19 mouse cellular contexts compared by ENCODE assay signal in the genomic region with DNA sequence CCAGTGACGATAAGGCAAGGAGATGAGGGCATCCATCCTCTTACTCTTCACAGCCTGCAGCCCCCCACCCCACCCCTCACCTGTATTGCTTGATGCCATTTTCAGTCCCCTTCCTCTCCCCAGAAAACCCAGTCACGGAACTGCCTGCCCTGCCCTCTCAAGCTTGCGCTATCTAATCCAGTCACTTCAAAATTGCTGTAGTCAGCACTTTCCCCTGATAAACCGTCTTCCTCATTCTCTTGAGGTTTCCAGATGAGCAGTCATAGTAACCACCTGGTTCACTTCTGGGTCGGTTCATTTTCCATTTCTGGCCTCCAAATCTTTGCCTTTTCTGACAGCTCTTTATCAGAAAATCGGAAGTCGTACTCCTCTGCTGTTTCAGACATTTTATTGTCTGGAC. TPM values are rescaled to one million over a fixed set of nuclear protein-coding genes. Genes with fewer than 3 reads are reported as not detected.
A peak's percentile ranks its signal among the peaks of the same experiment; 100 is the strongest.
DNase-seq lines count a peak whose midpoint lies in the region; ATAC-seq lines count a peak whose summit lies in the region.
"Had no signal": no experiment of that assay in that cellular context is flagged by ENCODE, and none has a peak within 500 bp of the region (broad histone marks: within the 10 kb centered on the region; RNA-seq: fewer than 3 reads in every experiment).

No protein-coding gene starts in this region.

- peak; percentile 44 for ATAC-seq in CD4-positive, CD25-positive, alpha-beta regulatory T cell, adult 4 months
- ATAC-seq in granulocyte monocyte progenitor cell, adult 5-6 weeks (replicated peaks; ENCODE audit: poor library complexity, severe bottlenecking): peak; percentile 38
- no peak for ATAC-seq in intestine, embryonic 15.5 days
- ATAC-seq: lung, postnatal 0 days had no signal

- no peak overlapping the region for H3K4me3 ChIP-seq in intestine, embryonic 15.5 days (replicated peaks)
- H3K4me3 ChIP-seq: hindbrain, embryonic 13.5 days; limb, embryonic 13.5 days; neural tube, embryonic 13.5 days; stomach, embryonic 15.5 days had no signal

- WGBS in intestine, embryonic 15.5 days: 83% methylated on average over 7 of the region's 7 CpGs

- no peaks in the 10 kb centered on the region for H3K27me3 ChIP-seq in intestine, embryonic 15.5 days (replicated peaks)
- H3K27me3 ChIP-seq: hindbrain, embryonic 13.5 days; limb, embryonic 13.5 days; neural tube, embryonic 13.5 days; stomach, embryonic 15.5 days had no signal

- no peak overlapping the region for H3K4me2 ChIP-seq in intestine, embryonic 15.5 days (replicated peaks)
- H3K4me2 ChIP-seq: hindbrain, embryonic 13.5 days; limb, embryonic 13.5 days; midbrain, embryonic 11.5 days; neural tube, embryonic 13.5 days; stomach, embryonic 15.5 days had no signal

- no peak overlapping the region for H3K27ac ChIP-seq in intestine, embryonic 15.5 days
- H3K27ac ChIP-seq: hindbrain, embryonic 13.5 days; limb, embryonic 13.5 days; liver, embryonic 14.5 days; neural tube, embryonic 13.5 days; stomach, embryonic 15.5 days had no signal

- intact Hi-C loops in gastrocnemius, postnatal 36 days (cut with DNase I): no loop called here

- no peaks in the 10 kb centered on the region for H3K36me3 ChIP-seq in intestine, embryonic 15.5 days
- H3K36me3 ChIP-seq: hindbrain, embryonic 13.5 days; limb, embryonic 13.5 days; neural tube, embryonic 13.5 days; stomach, embryonic 15.5 days had no signal

- no peaks in the 10 kb centered on the region for H3K9me3 ChIP-seq in intestine, embryonic 15.5 days
- H3K9me3 ChIP-seq: hindbrain, embryonic 13.5 days; limb, embryonic 13.5 days; neural tube, embryonic 13.5 days; stomach, embryonic 15.5 days had no signal

- peak; percentile 5 to 11 for DNase-seq in thymus, postnatal 10 days (ENCODE audit: low spot score in 2 of 2)
- DNase-seq in thymus, adult 18-20 months: no peak
- DNase-seq in adrenal gland, postnatal 14 days: no peak
- DNase-seq in gastrocnemius, postnatal 36 days: no peak
- DNase-seq: cerebellum, postnatal 10 days; heart, postnatal 10 days; kidney, adult 18-20 months; kidney, postnatal 14 days had no signal

- H3K9ac ChIP-seq in intestine, embryonic 15.5 days: no peak overlapping the region
- H3K9ac ChIP-seq: hindbrain, embryonic 13.5 days; limb, embryonic 13.5 days; liver, embryonic 14.5 days; neural tube, embryonic 13.5 days; stomach, embryonic 15.5 days had no signal

- no peaks in the 10 kb centered on the region for H3K4me1 ChIP-seq in intestine, embryonic 15.5 days (replicated peaks)
- H3K4me1 ChIP-seq: stomach, embryonic 15.5 days had no signal

RNA-seq across cellular contexts. Expression of gene Akr1b10, which starts 10.2 kb away (rescaled TPM):
- polyA plus RNA-seq in CD4-positive, CD25-positive, alpha-beta regulatory T cell, adult 4 months (2017; shearing (Covaris generic)): 10 to 100 TPM; 56.4 to 60.5 TPM
- 37.8 and 58.6 TPM in 2 replicates for total RNA-seq in granulocyte monocyte progenitor cell, adult 5-6 weeks (2014; fragmentation: Nextera tagmentation)
- total RNA-seq in granulocyte monocyte progenitor cell, adult 5-6 weeks (2017): 29.6 and 31.5 TPM in 2 replicates
- total RNA-seq in adrenal gland, postnatal 14 days (2021): 105 and 111 TPM in 2 replicates
- 14.5 and 15.4 TPM in 2 replicates for polyA plus RNA-seq in intestine, embryonic 15.5 days (2015; fragmentation: Nextera tagmentation; extraction: Ambion mirVana)
- 10 to 100 TPM; 52.6 to 56.5 TPM for total RNA-seq in gastrocnemius, postnatal 36 days (2021)

RNA-seq across cellular contexts. Expression of gene Akr1b8, which starts 19.9 kb away (rescaled TPM):
- polyA plus RNA-seq in CD4-positive, CD25-positive, alpha-beta regulatory T cell, adult 4 months (2017; shearing (Covaris generic)): not detected
- total RNA-seq in granulocyte monocyte progenitor cell, adult 5-6 weeks (2014; fragmentation: Nextera tagmentation): not detected in 2 replicates
- total RNA-seq in granulocyte monocyte progenitor cell, adult 5-6 weeks (2017): not detected in 2 replicates
- 153 and 188 TPM in 2 replicates for total RNA-seq in adrenal gland, postnatal 14 days (2021)
- polyA plus RNA-seq in intestine, embryonic 15.5 days (2015; fragmentation: Nextera tagmentation; extraction: Ambion mirVana): 4.8 and 5.5 TPM in 2 replicates
- total RNA-seq in gastrocnemius, postnatal 36 days (2021): 1 to 10 TPM; 1.7 to 2.2 TPM

RNA-seq across cellular contexts. Expression of gene Akr1b7, which starts 38.3 kb away (rescaled TPM):
- under 1 TPM in 1 of 2 experiments, not detected in 1; 0.49 TPM for polyA plus RNA-seq in CD4-positive, CD25-positive, alpha-beta regulatory T cell, adult 4 months (2017; shearing (Covaris generic))
- not detected in 2 replicates for total RNA-seq in granulocyte monocyte progenitor cell, adult 5-6 weeks (2014; fragmentation: Nextera tagmentation)
- total RNA-seq in granulocyte monocyte progenitor cell, adult 5-6 weeks (2017): not detected in 2 replicates
- total RNA-seq in adrenal gland, postnatal 14 days (2021): 1,801 and 3,097 TPM in 2 replicates
- polyA plus RNA-seq in intestine, embryonic 15.5 days (2015; fragmentation: Nextera tagmentation; extraction: Ambion mirVana): 2.5 and 43.7 TPM in 2 replicates
- total RNA-seq in gastrocnemius, postnatal 36 days (2021): not detected
- total RNA-seq: heart, postnatal 10 days had no signal
- polyA plus RNA-seq: embryonic facial prominence, embryonic 14.5 days; hindbrain, embryonic 13.5 days; limb, embryonic 13.5 days; midbrain, embryonic 11.5 days; neural tube, embryonic 13.5 days had no signal

RNA-seq across cellular contexts. Expression of gene Akr1b3, which starts 56.6 kb away (rescaled TPM):
- 100 to 1,000 TPM; 382 to 479 TPM for polyA plus RNA-seq in CD4-positive, CD25-positive, alpha-beta regulatory T cell, adult 4 months (2017; shearing (Covaris generic))
- 276 and 347 TPM in 2 replicates for total RNA-seq in granulocyte monocyte progenitor cell, adult 5-6 weeks (2014; fragmentation: Nextera tagmentation)
- total RNA-seq in granulocyte monocyte progenitor cell, adult 5-6 weeks (2017): 156 and 169 TPM in 2 replicates
- total RNA-seq in adrenal gland, postnatal 14 days (2021): 151 and 180 TPM in 2 replicates
- 130 and 136 TPM in 2 replicates for polyA plus RNA-seq in intestine, embryonic 15.5 days (2015; fragmentation: Nextera tagmentation; extraction: Ambion mirVana)
- 100 to 1,000 TPM; 152 to 165 TPM for total RNA-seq in gastrocnemius, postnatal 36 days (2021)

Comparison
In these comparisons a context has a peak if more than half of its experiments do, and no peak if none do; other contexts are left out.
1. DNase-seq: peak in thymus, postnatal 10 days (2 of 2); none in thymus, adult 18-20 months (0 of 2), adrenal gland, postnatal 14 days (single experiment) and gastrocnemius, postnatal 36 days (0 of 2).
2. RNA of gene Akr1b8, which starts 19.9 kb away (total RNA-seq): 153 to 188 TPM in adrenal gland, postnatal 14 days; 1.7 to 2.2 TPM in gastrocnemius, postnatal 36 days and not detected in granulocyte monocyte progenitor cell, adult 5-6 weeks; every median in the first group is over 10 times any median in the second.
3. RNA of gene Akr1b7, which starts 38.3 kb away (total RNA-seq): 1,801 to 3,097 TPM in adrenal gland, postnatal 14 days; not detected in gastrocnemius, postnatal 36 days and not detected in granulocyte monocyte progenitor cell, adult 5-6 weeks; every median in the first group is over 1,000 times any median in the second.